Mouse (Mus musculus): ENCODE results near the gene H2-M1. TPM values are rescaled to one million over a fixed set of nuclear protein-coding genes. Genes with fewer than 3 reads are reported as not detected.

Gene H2-M1
- polyA plus RNA-seq (2015; fragmentation: Illumina TruSeq; extraction: RNeasy Lipid Tissue Mini Kit (QIAGEN cat#74804); ENCODE audit: insufficient read depth, low read depth, low replicate concordance): not detected

GRCm38 (mm10) chr17:36672119-36672518 lies at the start of gene H2-M1:
TSS of gene H2-M1 (minus strand) at chr17:36672219.

GRCm38 (mm10) chr17:36642566-36642965 lies 29.5 kb downstream of the H2-M1 start, which contains the start of gene H2-M9:
TSS of gene H2-M9 (minus strand) at chr17:36642666.

Other genes starting within 250 kb of the H2-M1 start
- not detected for gene H2-M10.4, start 209.9 kb downstream of the H2-M1 start, polyA plus RNA-seq (2015; fragmentation: Illumina TruSeq; extraction: RNeasy Lipid Tissue Mini Kit (QIAGEN cat#74804); ENCODE audit: insufficient read depth, low read depth, low replicate concordance)
- gene H2-M11, start 125.1 kb downstream of the H2-M1 start, polyA plus RNA-seq (2015; fragmentation: Illumina TruSeq; extraction: RNeasy Lipid Tissue Mini Kit (QIAGEN cat#74804); ENCODE audit: insufficient read depth, low read depth, low replicate concordance): not detected
- not detected for gene H2-M9, start 29.6 kb downstream of the H2-M1 start, polyA plus RNA-seq (2015; fragmentation: Illumina TruSeq; extraction: RNeasy Lipid Tissue Mini Kit (QIAGEN cat#74804); ENCODE audit: insufficient read depth, low read depth, low replicate concordance)
- not detected for gene H2-M10.5, start 100.7 kb upstream of the H2-M1 start, polyA plus RNA-seq (2015; fragmentation: Illumina TruSeq; extraction: RNeasy Lipid Tissue Mini Kit (QIAGEN cat#74804); ENCODE audit: insufficient read depth, low read depth, low replicate concordance)
- gene H2-M10.6, start 140.0 kb upstream of the H2-M1 start, polyA plus RNA-seq (2015; fragmentation: Illumina TruSeq; extraction: RNeasy Lipid Tissue Mini Kit (QIAGEN cat#74804); ENCODE audit: insufficient read depth, low read depth, low replicate concordance): not detected
- 9.4 TPM for gene Trim26, start 164.9 kb upstream of the H2-M1 start, polyA plus RNA-seq (2015; fragmentation: Illumina TruSeq; extraction: RNeasy Lipid Tissue Mini Kit (QIAGEN cat#74804); ENCODE audit: insufficient read depth, low read depth, low replicate concordance)
- gene Trim15, start 195.0 kb upstream of the H2-M1 start, polyA plus RNA-seq (2015; fragmentation: Illumina TruSeq; extraction: RNeasy Lipid Tissue Mini Kit (QIAGEN cat#74804); ENCODE audit: insufficient read depth, low read depth, low replicate concordance): not detected
- not detected for gene Trim10, start 197.4 kb upstream of the H2-M1 start, polyA plus RNA-seq (2015; fragmentation: Illumina TruSeq; extraction: RNeasy Lipid Tissue Mini Kit (QIAGEN cat#74804); ENCODE audit: insufficient read depth, low read depth, low replicate concordance)
- not detected for gene Trim40, start 217.9 kb upstream of the H2-M1 start, polyA plus RNA-seq (2015; fragmentation: Illumina TruSeq; extraction: RNeasy Lipid Tissue Mini Kit (QIAGEN cat#74804); ENCODE audit: insufficient read depth, low read depth, low replicate concordance)
- not detected for gene Trim31, start 225.9 kb upstream of the H2-M1 start, polyA plus RNA-seq (2015; fragmentation: Illumina TruSeq; extraction: RNeasy Lipid Tissue Mini Kit (QIAGEN cat#74804); ENCODE audit: insufficient read depth, low read depth, low replicate concordance)